Mouse (Mus musculus) spleen, adult 2 months (tissue): ENCODE results near the gene A730071L15Rik.

Source experiments
- CTCF ChIP-seq: fragments of 200-500 bp; IDR thresholded peaks from 2 replicates; pipeline ENCODE4 v1.5.1; 2011; ENCODE audit warnings: mild to moderate bottlenecking, inconsistent platforms; ENCODE audit not compliant: insufficient read depth, insufficient read length, insufficient replicate concordance; ENCODE audit errors: extremely low read depth
- POLR2A ChIP-seq: fragments of 200-500 bp; IDR thresholded peaks from 2 replicates; pipeline ENCODE4 v1.6.1; 2011; ENCODE audit warnings: low read depth, low read length, inconsistent platforms

GRCm38 (mm10) chr11:6179194-6179593 lies 20.6 kb upstream of the A730071L15Rik start:
- TF ChIP-seq POLR2A = no peak
- no peak for TF ChIP-seq CTCF
